Mouse (Mus musculus) left cerebral cortex, postnatal 4 days (tissue): Measurements from ENCODE around the gene Rbbp8nl. TPM values are rescaled to one million over a fixed set of nuclear protein-coding genes. Genes with fewer than 3 reads are reported as not detected.
A peak's percentile ranks its signal among the peaks of the same experiment; 100 is the strongest.

Source experiments
- DNase-seq: peaks from one replicate; pipeline ENCODE4 v3.0.0-alpha.2; 2022
- intact Hi-C: fragments of 180-260 bp; cut with DNase I; formaldehyde crosslinking; loops from one replicate; pipeline ENCODE4 v1.15.1; 2025
- total RNA-seq, 2 experiments: library from RNA; stranded (reverse); gene quantifications; 2 replicates each; pipeline ENCODE4 v1.2.3; 2021

The Rbbp8nl gene
- not detected for total RNA-seq

DNA sequence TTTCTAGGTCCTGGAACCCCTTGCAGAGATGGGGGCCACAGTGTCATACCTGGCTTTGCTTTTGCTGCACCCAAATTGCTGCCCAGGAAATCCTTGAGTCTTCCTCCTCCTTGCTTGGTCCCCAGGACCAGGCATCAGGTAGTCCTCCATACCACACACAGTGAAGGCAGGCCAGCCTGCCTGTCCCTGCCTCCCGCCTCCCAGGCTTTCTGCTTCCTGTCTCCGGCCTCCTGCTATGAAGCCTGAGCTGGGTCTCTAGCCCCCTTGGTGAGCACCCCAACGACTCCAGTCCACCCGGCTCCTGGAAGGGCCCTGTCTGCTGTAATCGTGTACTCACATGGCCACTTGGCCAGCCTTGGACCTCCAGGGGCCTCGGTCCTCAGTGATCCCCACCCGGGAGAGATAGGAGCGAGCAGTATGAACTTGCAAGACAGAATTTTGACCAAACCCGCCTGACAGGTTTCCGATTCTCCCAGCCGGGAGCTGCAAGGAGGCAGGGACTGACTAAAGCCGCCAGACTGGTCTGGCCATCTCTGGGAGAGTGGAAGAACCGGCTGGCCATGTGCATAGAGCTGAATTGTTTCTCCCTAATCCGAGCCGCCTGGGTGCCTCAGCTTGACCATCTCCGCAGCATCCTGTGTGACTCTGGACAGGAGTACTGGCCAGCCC is at the start of gene Rbbp8nl:
TSS of gene Rbbp8nl (minus strand) at position 440 of the 669 bp plus-strand sequence.
- intact Hi-C loops, result no loop called here

DNA sequence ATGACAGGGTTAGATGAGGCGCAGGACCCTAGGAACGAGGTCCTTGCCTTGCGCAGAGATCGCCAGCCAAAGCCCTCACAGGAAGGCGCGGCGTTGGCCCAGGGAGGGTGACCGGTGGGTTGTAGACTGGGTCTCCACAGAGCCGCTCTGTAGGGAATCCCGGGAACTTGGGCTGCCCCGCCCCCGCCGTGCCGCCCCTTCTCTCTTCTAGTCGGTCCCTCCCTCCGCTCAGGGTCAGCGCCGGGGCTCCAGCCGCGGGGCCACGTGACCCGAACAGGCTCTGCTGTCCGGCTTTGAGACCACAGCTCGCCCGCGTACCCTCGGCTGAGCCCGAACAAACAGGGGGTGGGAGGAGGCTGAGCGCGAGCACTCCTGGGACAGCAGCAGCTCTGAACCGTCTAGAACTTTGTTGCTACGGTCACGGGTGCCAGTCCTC is 44.9 kb upstream of the Rbbp8nl start, which contains the start of gene Gata5:
TSS of gene Gata5 (minus strand) at position 149 of the 436 bp plus-strand sequence.
- intact Hi-C loops, result no loop called here
- no peak for DNase-seq

More for the DNA sequence above, at the start of gene Rbbp8nl:
- no peak for DNase-seq

DNA sequence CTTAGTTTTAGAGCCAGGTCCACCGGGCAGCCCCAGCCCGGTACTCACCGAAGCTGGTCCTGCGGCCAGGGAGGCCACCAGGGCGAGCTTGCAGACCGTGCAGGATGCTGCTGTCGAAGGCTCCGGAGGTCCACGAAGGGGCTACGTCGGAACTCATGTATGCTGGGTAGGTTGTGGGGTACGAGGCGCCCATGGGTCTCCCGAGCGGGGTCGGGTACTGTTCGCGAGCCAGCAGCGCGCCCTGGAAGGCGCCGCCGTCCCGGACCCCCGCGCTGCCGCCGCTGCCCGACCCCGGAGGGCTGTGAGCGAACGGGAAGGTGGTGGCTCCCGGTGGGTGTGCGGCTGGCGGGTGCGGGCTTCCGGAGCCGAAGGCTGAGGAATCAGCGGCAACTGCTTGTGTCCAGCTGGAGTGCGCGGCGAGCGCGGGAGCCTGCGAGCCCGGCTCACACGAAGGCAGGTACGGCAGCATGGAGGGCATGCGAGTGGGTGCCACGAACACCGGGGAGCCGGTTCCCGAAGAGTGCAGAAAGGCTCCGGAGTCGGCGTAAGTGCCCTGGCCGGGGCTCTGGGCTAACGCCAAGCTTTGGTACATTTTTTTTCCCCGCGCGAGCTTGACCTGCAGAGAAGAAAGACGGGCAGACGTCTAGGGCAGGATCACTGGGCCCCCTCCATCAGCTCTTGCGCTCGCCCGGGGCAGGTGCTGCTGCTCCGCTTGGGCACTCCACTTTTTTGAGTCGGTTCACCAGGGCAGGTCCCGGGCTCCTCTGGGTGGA is 44.3 kb upstream of the Rbbp8nl start:
- DNase-seq, result no peak
- intact Hi-C loops, result no loop called here

DNA sequence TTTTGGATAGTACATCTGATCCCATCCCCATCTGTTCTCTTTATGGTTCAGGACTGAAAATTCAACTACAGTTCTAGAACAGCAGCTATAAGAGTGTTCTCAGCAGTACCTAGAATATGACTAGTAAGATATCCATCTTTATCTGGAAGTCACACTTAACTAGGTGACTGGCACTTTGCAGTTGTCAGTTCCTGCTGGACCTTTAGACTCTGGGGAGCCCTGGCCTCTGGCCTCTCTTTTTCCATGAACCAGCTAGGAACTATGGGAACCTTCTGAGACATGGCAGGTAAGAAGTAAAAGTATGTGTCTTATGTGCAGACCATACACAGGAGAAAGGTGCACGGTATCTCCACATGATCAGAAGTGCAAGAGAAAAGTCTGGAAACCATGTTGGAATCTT is 39.8 kb upstream of the Rbbp8nl start:
- no peak for DNase-seq
- intact Hi-C loops, result no loop called here

DNA sequence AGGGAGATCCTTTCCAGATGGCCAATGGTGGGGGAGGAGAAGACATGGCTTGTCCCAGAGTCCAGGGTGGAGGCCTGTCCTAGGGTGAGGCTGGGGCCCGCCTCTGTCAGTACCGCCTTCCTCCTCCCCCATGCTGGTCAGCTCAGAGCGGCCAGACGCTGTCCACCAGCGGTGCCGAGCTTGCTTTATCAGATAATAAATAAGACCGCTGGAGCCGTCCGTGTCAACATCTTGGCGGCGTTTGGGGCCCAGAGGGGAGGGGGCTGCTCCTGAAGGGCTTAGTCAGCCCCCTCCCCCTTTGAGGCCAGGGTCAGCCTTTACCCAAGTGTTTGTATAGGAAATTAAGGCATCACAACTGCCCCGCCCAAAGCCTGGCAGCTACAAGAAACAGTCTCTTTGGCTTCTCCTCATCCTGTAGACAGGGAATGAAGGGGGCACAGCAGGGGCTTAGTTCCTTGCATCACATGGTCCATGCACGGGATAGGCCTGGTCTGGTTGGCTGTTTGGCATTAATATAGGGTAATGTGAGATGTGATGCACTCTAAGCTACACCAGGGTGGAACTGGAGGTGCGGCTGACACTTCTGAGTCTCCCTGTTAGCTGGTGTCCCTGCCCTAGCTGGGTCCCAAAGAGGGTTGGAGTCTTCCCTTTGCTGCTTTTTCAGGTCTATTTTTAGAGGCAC is 33.1 kb upstream of the Rbbp8nl start:
- intact Hi-C loops, result no loop called here
- no peak for DNase-seq

DNA sequence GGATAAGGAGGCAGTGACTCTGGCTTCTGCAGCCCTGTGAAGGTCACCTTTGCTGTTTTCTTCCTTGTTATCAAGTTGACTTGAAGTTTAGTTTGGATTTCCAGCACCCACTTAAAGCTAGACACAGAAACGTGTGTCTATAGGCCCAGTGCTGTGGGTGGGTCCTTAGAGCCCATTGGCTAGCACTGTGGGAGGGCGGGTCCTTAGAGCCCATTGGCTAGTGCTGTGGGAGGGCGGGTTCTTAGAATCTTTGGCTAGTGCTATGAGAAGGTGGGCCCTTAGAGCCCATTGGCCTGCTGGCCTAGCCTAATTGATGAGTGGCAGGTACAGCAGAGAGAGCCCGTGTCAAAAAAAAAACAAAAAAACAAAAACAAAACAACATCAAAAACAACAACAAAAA is 30.5 kb upstream of the Rbbp8nl start:
- DNase-seq, result no peak
- intact Hi-C loops, result no loop called here

DNA sequence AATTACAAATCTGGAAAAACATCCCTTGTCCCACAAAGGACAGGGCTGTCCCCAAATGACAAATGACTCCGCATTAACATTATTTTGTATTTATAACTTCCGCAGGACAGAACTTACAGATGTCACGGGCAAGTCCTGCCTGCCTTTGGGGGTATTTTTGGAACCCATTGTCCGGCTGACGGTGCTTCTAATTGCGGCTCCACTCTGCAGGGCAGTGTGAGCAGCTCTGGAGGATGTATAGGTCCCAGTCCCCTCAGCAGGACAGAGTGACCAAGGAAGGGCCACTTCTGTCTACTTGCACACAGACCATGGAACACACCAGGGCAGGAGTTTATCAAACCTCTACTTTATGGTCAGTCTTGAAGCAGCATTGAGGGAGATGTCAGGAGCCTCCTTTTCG is 27.9 kb upstream of the Rbbp8nl start:
- intact Hi-C loops, result no loop called here
- no peak for DNase-seq

DNA sequence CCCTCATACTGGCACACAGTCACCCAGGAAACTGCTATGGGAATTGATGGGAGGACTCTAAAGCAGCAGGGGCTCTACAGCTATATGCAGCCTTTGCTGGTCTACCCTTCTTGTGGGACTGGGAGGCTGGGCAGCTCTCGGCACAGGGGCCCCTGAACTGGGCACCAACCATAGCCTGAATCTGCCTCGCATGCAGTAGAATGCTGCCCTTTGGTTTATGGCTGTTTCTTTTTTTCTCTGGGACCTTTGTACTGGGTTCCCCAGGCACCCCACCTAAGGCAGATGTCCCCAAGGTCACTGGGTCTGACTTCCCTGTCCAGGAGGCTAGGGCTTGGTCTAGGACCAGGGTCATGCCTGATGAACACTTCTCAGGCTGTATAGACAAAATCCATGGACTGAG is 24.6 kb upstream of the Rbbp8nl start:
- no peak for DNase-seq
- intact Hi-C loops, result no loop called here

DNA sequence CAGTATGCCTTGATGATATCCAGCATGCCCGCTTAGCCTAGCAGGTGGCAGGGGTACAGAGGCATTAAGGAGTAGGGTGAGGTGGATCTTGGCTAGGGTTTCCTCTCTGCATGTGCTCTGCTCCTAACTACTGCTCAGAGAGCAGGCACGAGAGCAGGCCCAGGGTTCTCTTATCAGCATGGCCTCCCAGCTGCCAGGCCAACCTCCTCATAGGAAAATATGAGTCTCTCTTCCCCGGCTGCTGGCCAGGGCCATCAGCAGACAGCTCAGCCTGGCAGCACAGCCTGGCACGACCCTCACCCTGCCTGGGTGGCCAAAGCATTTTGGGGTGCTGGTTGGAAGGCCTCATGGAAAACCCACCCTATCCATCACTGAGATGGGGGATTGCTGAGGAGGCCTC is 21.5 kb upstream of the Rbbp8nl start:
- intact Hi-C loops, result no loop called here
- DNase-seq, result no peak

DNA sequence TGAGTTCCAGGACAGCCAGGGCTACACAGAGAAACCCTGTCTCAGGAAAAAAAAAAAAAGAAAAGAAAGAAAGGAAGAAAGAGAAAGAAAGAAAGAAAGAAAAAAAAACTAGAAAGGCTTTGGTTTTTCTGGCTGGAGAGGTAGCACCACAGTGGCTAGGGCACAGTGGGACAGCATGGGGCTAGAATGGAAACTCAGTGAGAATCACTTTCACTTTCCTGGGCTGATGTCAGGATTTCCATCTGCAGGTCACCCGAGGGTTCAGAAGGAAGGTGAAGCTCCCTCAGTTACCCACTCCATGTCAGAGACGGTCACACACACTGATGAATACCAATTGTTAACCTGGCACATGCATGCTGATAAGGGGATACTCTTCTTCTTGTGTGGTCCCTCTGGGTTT is 18.0 kb upstream of the Rbbp8nl start:
- intact Hi-C loops, result no loop called here
- DNase-seq, result no peak

DNA sequence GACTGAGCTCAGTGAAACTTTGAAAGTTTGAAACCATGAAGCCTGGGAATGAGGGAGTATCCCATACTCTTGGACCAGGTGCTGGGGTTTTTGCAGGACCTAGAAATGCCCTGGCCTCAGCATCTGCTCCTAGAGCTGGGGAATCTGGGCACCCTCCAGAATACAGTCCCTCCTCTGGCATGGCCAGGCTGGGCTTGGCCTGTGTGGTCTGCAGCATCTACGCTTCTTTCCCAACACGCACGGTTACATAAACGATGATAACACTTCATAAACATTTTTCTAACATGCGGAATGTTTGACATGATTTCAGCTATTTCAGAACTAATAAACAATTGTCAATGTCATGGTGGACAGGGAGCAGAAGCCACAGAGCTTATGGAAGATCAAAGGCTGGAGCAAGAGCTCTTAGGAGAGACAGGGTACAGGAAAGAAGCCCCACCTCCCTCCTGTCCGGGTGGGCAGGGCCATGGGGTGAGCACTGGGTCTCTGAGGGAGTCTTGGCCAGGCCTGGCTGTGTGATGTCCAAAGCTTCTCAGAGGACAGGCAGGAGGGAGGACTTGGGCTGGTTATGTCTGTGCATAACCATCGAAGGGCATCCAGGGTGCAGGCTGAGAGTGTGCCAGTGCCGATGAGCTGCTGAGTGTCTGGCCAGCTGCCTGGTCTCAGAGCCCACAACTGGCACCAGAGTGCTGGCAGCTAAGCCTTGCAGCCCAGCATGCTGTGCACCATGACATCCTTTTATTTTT is 16.9 kb upstream of the Rbbp8nl start:
- intact Hi-C loops, result no loop called here
- DNase-seq, result peak; percentile 80

DNA sequence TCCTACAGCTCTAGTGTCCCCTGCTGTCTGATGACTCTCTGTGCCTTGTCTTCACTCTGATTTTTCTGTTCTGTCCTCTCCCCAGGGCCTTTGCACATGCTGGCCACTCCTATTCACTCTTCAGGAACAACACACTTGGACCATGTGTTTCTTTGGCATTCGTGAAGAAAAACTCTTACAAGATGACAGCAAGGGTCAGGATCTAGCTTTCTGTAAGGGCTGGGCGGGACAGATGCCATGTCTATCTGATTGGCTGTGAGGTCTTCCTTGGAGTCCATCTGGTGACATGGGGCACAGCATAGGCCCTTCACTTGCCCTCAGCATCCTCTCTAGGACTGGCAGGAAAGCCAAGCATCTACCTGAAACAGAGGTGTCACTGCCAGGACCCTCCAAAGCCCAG is 16.3 kb upstream of the Rbbp8nl start:
- intact Hi-C loops, result no loop called here
- no peak for DNase-seq

DNA sequence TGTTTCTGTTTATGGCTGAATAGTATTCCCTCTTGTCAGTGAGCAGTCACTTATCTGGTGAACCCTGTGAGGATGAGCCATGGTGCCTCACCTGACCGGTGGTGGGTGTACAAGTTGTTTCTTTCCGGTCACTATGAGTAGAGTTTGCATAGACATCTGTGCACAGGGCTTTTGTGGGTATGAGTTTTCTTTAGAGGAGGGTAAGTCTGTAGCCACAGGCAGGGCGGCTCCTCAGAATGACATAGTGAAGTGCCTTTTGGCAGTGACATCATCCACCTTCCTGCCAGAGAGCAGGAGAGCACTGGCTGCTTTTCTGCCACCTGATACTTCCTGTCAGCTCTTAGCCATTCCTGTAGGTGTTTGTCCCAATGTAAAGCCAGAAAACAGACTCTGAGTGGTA is 15.8 kb upstream of the Rbbp8nl start:
- DNase-seq, result no peak
- intact Hi-C loops, result no loop called here

DNA sequence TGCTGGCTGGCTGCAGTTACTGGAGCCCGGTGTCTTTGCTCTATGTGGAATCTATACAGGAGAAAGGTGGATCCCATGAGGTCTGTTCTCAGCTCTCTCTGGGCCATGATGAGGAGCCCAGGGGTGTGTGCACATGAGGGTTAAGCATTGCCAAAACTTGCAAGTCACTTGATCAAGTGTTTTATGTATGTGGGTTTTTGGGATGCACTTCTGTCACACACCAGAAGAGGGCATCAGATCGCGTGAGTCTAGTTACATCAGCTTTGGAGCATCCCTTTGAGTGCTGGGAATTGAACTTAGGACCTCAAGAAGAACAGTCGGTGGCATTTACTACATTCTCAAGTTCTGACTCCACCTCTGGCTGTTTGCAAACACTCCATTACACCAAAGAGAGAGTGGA is 14.9 kb upstream of the Rbbp8nl start:
- intact Hi-C loops, result no loop called here
- DNase-seq, result no peak

DNA sequence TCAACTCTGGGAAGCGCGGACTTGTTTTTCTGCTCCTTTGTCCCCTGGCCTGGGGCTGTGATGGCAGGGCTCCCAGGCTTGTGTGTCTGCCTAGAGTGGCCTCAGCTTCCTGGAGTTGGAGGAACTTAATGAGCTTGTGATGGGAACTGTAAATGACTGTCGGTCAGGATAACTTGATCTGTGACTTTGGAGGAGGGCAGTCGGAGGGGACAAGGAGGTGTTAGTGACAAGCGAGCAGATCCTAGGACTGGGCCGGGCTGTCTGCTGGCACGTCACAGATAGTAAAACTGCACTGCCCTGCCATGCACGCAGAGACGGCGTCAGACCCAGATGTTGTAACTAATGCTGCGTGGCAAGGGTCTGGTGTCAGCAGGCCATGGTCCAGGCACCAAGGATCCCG is 13.8 kb upstream of the Rbbp8nl start:
- DNase-seq, result no peak
- intact Hi-C loops, result no loop called here

DNA sequence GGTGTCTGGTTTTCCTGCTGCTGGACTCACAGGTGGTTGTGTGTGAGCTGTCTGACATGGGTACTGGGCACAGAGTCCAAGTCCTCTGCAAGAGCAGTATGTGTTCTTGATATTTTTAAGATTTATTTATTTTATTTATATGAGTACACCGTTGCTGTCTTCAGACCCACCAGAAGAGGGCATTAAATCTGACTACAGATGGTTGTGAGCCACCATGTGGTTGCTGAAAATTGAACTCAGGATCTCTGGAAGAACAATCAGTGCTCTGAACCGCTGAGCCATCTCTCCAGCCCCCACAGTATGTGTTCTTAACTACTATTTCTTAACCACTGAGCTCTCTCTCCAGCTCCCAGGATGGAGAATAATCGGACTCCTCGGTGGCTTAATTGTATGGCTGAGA is 12.5 kb upstream of the Rbbp8nl start:
- intact Hi-C loops, result no loop called here
- no peak for DNase-seq

DNA sequence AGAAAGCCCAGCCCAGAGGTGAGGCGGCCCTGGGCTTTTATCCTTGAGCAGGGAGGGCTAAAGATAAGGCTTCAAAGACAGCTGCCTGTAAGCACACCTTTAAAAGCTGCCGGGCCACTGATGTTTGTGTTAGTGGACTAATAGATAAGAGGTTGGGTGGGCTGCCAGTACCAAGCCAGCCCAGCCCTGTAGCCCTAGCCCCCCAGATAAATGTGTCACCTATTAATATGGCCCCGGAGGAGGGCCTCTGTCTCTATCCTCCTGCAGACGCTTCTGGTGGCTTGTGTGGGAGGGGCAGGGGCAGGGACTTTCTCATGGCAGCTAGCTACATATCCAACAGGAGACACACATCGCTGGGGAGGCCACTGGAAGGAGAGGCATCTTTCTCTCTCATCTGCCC is 11.1 kb upstream of the Rbbp8nl start:
- DNase-seq, result no peak
- intact Hi-C loops, result no loop called here

DNA sequence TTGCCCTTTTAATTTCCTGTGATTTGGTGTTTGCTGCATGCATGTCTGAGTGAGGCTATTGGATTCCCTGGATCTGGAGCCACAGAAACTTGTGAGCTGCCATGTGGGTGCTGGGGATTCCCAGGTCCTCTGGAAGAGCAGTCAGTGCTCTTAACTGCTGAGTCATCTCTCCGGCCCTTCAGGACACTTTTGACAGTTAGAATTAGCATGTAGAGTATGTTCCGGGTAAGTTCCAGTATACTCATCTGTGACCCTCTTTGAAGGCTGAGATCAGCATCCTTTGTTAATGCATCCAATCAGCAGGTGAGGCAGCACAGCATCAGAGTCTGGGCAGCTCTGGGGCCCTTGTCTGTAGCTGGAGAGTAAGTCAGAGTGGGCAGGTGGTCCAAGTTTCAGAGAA is 10.6 kb upstream of the Rbbp8nl start:
- intact Hi-C loops, result no loop called here
- DNase-seq, result no peak

DNA sequence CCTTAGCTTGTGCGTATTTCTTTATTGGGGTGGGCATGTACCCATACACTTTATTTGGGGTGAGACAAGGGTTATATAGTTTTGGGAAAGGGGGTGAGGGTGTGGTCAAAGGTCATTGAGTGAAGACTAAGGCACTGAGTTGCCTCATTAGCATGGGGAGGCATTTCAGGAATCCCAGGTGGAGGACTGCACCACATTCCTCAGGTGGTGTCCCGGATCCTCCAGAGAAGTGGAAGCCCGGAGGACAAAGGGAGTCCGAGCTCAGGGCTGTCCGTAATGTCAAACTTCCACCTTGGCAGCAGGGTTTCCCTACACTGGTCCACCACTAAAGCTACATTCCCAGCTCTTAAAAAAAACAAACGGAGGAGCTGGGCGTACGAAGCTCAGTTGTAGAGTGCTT is 3.2 kb upstream of the Rbbp8nl start:
- DNase-seq, result no peak

DNA sequence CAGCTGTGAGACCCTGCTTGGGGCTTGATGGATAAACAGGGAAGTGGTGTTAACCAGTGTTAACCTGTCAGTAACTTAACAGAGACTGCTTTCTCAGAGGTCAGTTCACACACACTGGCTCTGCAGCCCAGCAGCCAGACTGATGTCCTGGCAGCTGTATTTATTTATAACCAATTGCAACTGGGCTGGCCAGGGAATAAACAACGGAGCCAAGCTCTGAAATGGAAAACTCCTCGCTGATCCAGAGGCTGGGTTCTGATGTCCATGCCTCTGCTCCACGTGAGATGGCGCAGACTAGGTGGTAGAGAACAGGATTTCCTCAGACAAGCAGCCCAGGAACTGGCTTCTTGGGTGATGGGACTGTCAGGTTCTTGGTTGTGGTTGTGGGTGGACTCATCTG is 2.3 kb upstream of the Rbbp8nl start:
- intact Hi-C loops, result no loop called here
- DNase-seq, result no peak

More for the DNA sequence above, 3.2 kb upstream of the Rbbp8nl start:
- intact Hi-C loops, result no loop called here

DNA sequence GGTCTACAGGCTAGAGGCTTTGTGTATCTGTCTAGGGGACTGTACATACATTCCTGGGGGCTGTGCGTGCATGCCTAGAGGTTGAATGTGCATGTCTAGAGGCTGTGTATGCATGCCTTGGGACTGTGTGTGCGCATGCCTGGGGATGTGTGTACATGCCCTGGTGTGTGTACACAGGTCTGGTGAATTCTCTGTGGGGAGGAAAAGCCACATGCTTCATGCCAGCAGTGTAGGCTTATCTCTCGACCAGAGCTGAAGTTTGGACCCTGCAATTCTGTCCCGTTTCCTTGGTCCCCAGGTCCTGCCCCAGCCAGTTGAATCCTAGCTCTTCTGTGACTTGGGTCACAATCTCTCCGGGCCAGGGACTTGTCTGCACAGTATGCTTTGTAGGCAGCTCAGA is 1.9 kb upstream of the Rbbp8nl start:
- no peak for DNase-seq
- intact Hi-C loops, result no loop called here
